Mouse (Mus musculus) thymus, adult 2 months (tissue): Measurements from ENCODE around the gene Cnot9. TPM values are rescaled to one million over a fixed set of nuclear protein-coding genes. Genes with fewer than 3 reads are reported as not detected.

Source experiments
- DNase-seq: peaks from one replicate; pipeline ENCODE4 v3.0.0; 2021
- H3K27ac ChIP-seq: fragments of 200-500 bp; 2 replicates; pipeline ENCODE4 v1.5.1; 2012; ENCODE audit warnings: low read length, control low read depth; ENCODE audit not compliant: control insufficient read depth, insufficient read depth
- H3K27me3 ChIP-seq: fragments of 200-500 bp; 2 replicates; pipeline ENCODE4 v1.6.1; 2012; ENCODE audit warnings: mild to moderate bottlenecking, low read length, moderate library complexity, mixed read lengths; ENCODE audit not compliant: control insufficient read depth, insufficient read depth
- H3K36me3 ChIP-seq: fragments of 200-500 bp; 2 replicates; pipeline ENCODE4 v1.6.1; 2012; ENCODE audit warnings: mild to moderate bottlenecking, low read length, moderate library complexity; ENCODE audit not compliant: control insufficient read depth, insufficient read depth
- H3K4me1 ChIP-seq: fragments of 200-500 bp; replicated peaks from 2 replicates; pipeline ENCODE4 v1.6.1; 2012; ENCODE audit warnings: low read length; ENCODE audit not compliant: control insufficient read depth, insufficient read depth
- H3K4me3 ChIP-seq: fragments of 200-500 bp; 2 replicates; pipeline ENCODE4 v1.5.1; 2012; ENCODE audit warnings: mild to moderate bottlenecking, low read length, control low read depth, moderate library complexity; ENCODE audit not compliant: control insufficient read depth, insufficient read depth
- CTCF ChIP-seq: fragments of 200-500 bp; IDR thresholded peaks from 2 replicates; pipeline ENCODE4 v1.5.1; 2012; ENCODE audit warnings: mild to moderate bottlenecking, control low read depth, low read length, moderate library complexity, borderline replicate concordance; ENCODE audit not compliant: control insufficient read depth, poor library complexity, insufficient read depth; ENCODE audit errors: extremely low read depth
- POLR2A ChIP-seq: fragments of 200-500 bp; IDR thresholded peaks from 2 replicates; pipeline ENCODE4 v1.6.1; 2012; ENCODE audit warnings: mild to moderate bottlenecking, low read length, control low read depth, moderate library complexity; ENCODE audit not compliant: control insufficient read depth, poor library complexity, insufficient read depth; ENCODE audit errors: extremely low read depth
- WGBS: fragments of 180-500 bp; shearing (Covaris S2); methylation state at CpG from one replicate; pipeline ENCODE4 v1.1.7; 2018; 5-methylcytosine and 5-hydroxymethylcytosine counted together
- polyA plus RNA-seq: library from polyadenylated mRNA; depleted of rRNA; stranded (reverse); fragments of >200 nt; gene quantifications from 2 replicates; pipeline ENCODE4 v1.2.3, GENCODE M21; 2012; rRNA removed

Cnot9 gene
- 40.2 and 53.1 TPM in 2 replicates for polyA plus RNA-seq

DNA sequence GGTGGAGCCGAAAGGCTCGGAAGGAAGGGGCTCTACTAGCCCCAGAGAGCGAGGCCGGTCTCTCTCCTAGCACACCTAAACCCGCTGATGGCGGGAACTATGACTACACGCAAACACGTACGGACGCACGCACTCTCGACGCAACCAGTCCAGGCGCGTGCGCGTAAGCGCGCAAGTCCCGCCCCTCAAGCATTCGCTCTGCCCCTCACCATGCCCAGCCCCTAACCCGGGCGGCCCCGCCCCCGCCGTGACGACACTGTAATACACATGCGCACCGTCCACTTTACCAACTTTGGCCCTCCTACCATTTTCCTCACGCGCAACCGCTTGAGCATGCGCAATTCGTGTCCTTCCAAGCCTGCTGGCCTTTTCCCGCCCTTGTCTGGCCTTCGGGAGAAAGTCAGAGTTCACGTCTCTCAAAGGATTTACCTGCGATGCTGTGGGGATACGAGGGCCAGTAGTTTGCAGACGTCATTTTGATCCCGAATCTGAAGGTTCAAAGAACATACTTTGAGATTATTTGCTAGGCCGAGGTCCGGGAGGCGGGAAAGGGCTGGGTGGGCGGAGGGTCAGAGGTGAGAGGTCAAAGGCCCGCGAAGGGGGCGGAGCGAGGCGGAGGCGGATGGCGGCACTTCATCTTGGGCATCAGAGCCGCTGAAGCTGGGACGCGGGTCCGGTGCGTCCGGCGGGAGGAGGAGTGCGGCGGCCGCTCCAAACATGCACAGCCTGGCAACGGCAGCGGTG lies at the start of gene Cnot9:
Gene Cnot9, plus strand, starts transcription at position 338 of the 744 bp plus-strand sequence.
- H3K4me1 ChIP-seq: no peaks in the 10 kb centered on the region
- WGBS: under 1% methylated on average over 64 of the region's 64 CpGs
- peak; percentile 33; the same call in 1 of the 2 replicates for TF ChIP-seq CTCF
- peak; percentile 45; the same call in 1 of the 2 replicates for TF ChIP-seq POLR2A

DNA sequence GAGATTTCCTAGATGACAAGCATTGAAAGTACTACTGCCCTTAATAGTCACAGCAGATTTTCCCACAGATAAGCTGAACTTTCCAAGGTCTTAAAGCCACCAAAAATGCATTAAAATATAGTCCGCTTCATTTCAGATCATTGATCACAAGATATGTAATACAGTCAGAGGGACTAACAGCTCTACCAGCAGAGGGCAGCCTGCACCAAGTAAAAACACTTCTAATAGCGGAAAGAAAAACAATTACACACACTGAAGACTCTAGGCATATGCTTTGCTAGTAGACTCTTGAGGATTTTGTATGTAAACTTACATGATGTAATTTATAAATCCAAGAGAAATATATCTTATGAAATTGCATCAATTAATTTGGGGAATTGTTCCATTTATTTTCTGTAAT lies 45.6 kb upstream of the Cnot9 start:
- Histone ChIP-seq H3K4me1 (no peaks in the 10 kb centered on the region), H3K27me3 (no peaks in the 10 kb centered on the region), H3K4me3 (no peak overlapping the region), H3K27ac (no peak overlapping the region), H3K36me3 (peaks cover 38% of the 10 kb centered on the region)
- DNase-seq: peak; percentile 26
- no peak for TF ChIP-seq CTCF
- TF ChIP-seq POLR2A: no peak
- 96% methylated on average over 2 of the region's 2 CpGs for WGBS

More for the DNA sequence above, at the start of gene Cnot9:
- H3K36me3 ChIP-seq: no peaks in the 10 kb centered on the region
- peak within 1 kb of the TSS; percentile 69 for H3K4me3 ChIP-seq
- peak; percentile 100 for DNase-seq
- H3K27ac ChIP-seq: peak within 1 kb of the TSS; percentile 36; the same call in 1 of the 2 replicates
- H3K27me3 ChIP-seq: no peaks in the 10 kb centered on the region

DNA sequence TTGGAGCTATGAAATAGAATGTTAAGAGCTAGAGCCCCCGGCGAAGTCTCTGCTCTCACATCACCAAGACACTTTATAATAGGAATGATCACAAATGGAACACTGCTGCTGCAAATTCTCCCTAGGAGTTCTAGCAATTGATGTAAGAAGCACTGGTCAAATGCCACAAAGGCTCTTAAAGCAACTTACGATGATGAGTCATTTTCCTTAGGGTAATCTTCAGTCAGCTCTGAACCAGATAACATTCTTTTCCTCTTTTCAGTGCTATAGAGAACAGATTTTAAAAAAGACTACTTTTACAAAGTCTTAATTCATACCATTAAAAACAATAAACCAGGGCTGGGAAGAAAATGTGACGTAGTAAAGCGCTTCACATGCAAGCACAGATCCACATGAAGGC lies 20.1 kb upstream of the Cnot9 start:
- H3K36me3 ChIP-seq: peaks cover 66% of the 10 kb centered on the region
- DNase-seq: no peak
- no peaks in the 10 kb centered on the region for H3K27me3 ChIP-seq
- no peak overlapping the region for H3K27ac ChIP-seq
- WGBS: 97% methylated on average over 5 of the region's 5 CpGs
- no peaks in the 10 kb centered on the region for H3K4me1 ChIP-seq
- no peak overlapping the region for H3K4me3 ChIP-seq
- TF ChIP-seq POLR2A (no peak), CTCF (no peak)

DNA sequence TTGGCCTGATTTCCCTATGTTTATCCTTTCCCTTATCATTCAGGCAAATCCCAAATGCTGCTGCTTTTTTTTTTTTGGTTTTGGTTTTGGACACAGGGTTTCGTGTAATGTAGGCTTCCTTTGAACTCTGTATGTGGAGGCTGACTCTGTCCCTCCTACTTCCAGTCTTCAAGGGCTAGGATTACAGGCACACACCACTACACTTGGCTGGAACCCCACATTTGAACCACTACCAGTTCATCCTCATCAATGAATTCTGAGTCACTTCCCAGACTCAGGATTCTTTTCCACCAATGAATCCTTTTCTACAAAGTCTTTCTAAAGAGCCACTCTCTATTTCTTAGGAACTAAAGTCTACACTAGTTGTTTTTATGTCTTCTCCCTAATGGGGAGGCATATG lies 4.8 kb upstream of the Cnot9 start:
- no peaks in the 10 kb centered on the region for H3K4me1 ChIP-seq
- no peak overlapping the region for H3K4me3 ChIP-seq
- no peak for DNase-seq
- H3K36me3 ChIP-seq: no peaks in the 10 kb centered on the region; the same call in 1 of the 2 replicates
- TF ChIP-seq POLR2A (no peak), CTCF (no peak)
- H3K27me3 ChIP-seq: no peaks in the 10 kb centered on the region
- no peak overlapping the region for H3K27ac ChIP-seq
- 77% methylated on average over 1 of the region's 1 CpGs for WGBS

DNA sequence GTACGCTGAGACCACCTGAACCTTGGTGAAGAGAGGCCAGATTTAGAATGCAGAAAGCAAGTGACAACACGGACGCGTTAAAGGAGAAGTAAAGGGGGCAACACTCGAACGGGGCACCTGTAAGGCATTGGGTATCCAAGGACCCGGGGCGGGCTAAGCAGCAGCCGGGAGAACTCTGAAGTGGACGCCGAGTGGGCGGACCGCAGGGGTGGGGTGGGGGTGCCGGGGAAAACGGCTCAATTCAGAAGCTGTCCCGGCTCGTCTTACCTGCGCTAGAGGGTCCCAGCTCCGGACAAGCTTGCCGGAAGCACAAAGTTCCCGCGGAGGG lies 501 bp upstream of the Cnot9 start:
- WGBS: under 1% methylated on average over 22 of the region's 22 CpGs
- Histone ChIP-seq H3K4me1 (no peaks in the 10 kb centered on the region), H3K36me3 (no peaks in the 10 kb centered on the region), H3K27me3 (no peaks in the 10 kb centered on the region), H3K4me3 (peak overlapping the region; percentile 57), H3K27ac (peak overlapping the region; percentile 10; the same call in 1 of the 2 replicates)
- TF ChIP-seq CTCF (no peak), POLR2A (no peak)
- no peak for DNase-seq

DNA sequence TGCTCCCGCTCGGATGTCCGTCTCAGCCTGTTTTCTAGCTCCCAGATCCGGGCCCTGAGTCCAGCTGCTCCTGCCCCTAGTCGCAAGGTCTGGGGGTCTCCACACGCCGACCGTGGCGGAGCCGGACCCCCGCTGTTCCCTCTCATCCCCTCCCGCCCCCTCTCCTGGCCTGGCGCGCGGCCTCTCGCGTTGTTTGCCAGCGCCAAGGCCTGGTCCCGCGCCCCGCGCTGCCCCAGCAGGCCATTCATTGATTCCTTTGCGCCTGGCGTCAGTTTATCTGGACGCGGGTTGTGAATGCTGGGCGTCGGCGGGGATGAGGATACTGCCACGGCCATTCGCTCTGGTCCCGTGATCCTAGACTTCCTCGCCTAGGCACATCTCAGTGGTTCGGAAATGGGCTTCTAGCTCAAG lies 618 bp downstream of the Cnot9 start:
- no peak overlapping the region for H3K27ac ChIP-seq
- WGBS: under 1% methylated on average over 34 of the region's 34 CpGs
- H3K36me3 ChIP-seq: no peaks in the 10 kb centered on the region
- H3K4me1 ChIP-seq: no peaks in the 10 kb centered on the region
- no peak for TF ChIP-seq CTCF
- TF ChIP-seq POLR2A: no peak
- H3K4me3 ChIP-seq: peak overlapping the region; percentile 69
- DNase-seq: no peak
- no peaks in the 10 kb centered on the region for H3K27me3 ChIP-seq
